Mouse (Mus musculus): ENCODE data around the gene Limk2. TPM values are rescaled to one million over a fixed set of nuclear protein-coding genes. Genes with fewer than 3 reads are reported as not detected.

The Limk2 gene
- polyA plus RNA-seq, 1 experiment from 2014 or later: 92.6 TPM

DNA sequence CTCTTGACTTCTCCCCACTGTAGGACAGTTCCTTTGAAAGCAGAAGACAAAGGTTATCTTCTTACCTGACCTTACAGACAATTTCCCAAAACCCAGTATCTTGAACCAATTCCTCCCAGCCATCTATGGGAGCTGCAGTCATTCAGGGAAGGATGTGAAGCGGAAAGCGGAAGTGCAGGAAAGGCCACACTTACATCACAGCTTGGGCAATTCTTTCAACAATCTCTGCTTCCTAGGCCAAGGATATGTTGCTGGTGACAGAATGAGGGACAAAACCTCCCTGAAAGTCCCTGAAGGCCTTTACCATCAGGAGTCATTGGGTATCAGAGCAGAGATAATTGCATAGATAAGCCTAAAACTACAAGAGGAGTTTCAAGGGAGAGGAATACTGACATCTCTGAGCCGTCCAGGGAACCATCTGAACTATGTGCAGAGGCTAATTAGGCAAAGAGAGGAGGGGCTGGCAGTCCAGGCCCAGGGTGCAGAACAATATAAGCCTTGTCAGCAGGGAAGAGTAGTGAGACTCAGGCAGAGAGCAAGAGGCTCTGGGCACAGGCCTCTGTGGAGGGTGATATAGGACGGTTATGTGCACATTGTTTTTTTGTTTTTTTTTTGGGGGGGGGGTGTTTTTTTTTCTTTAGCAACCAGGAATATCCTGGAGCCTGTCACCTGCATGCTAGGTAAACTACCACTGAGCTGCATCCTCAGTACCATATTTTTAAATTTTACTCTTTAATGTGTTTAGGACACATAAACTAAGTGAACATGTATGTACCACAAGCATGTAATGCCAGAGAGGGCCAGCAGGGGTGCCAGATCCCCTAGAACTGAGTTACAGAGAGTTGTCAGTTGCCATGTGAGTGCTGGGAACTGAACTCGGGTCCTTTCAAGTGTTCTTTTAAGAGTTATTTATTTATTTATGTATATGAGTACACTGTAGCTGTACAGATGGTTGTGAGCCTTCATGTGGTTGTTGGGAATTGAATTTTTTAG lies 26.1 kb downstream of the Limk2 start:
- WGBS: 79% methylated on average over 5 of the region's 5 CpGs
- Histone ChIP-seq H3K27me3 (ENCODE audit: control insufficient read depth, insufficient read depth, low read length) (no peaks in the 10 kb centered on the region), H3K9me3 (replicated peaks; ENCODE audit: control insufficient read depth, low read length) (no peaks in the 10 kb centered on the region), H3K4me1 (ENCODE audit: control insufficient read depth, insufficient read depth, low read length) (peaks cover 3% of the 10 kb centered on the region), H3K36me3 (ENCODE audit: control insufficient read depth, insufficient read depth, low read length) (no peaks in the 10 kb centered on the region), H3K4me2 (ENCODE audit: low read depth, low read length) (no peak overlapping the region), H3K4me3 (replicated peaks; ENCODE audit: low read length) (no peak overlapping the region), H3K27ac (ENCODE audit: low read length) (no peak overlapping the region), H3K9ac (ENCODE audit: low read length) (no peak overlapping the region)
- no peak for ATAC-seq (ENCODE audit: insufficient read depth, low FRiP score)

DNA sequence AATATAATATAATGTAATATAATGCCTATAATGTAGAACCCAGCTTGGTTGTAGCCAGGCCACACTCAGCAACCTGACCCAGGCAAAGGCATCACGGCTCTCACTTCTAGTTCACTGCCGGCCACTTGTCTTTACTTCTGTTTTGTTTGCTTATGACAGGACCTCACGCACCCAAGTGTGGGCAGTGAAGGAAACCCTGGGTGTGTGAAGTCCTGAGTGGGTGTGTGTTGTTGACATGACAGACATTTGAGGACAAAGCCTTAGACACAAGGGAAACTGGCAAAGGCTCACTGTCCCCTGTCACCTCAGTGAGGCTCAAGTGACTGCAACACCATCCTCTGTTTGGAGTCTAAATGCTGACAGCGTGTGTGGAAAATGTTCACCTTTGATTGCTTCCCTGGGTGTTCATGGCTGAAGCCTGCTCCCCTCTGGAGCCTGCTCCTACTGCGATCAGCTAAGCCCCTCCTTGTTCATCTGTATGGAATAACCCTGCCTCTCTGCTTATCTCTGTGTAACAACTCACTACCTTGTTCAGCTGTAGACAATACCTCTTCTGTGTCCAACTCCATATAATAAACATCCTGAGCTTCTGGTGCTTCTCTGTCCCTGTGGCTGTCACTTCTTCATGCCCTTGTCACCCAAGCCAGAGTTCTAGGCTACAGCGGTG lies 27.7 kb downstream of the Limk2 start:
- 66% methylated on average over 6 of the region's 6 CpGs for WGBS
- Histone ChIP-seq H3K4me2 (ENCODE audit: low read depth, low read length) (no peak overlapping the region), H3K27me3 (ENCODE audit: control insufficient read depth, insufficient read depth, low read length) (no peaks in the 10 kb centered on the region), H3K9ac (ENCODE audit: low read length) (no peak overlapping the region), H3K36me3 (ENCODE audit: control insufficient read depth, insufficient read depth, low read length) (no peaks in the 10 kb centered on the region), H3K9me3 (replicated peaks; ENCODE audit: control insufficient read depth, low read length) (no peaks in the 10 kb centered on the region), H3K4me3 (replicated peaks; ENCODE audit: low read length) (no peak overlapping the region), H3K27ac (ENCODE audit: low read length) (no peak overlapping the region), H3K4me1 (ENCODE audit: control insufficient read depth, insufficient read depth, low read length) (no peaks in the 10 kb centered on the region; the same call in none of the 2 replicates)
- ATAC-seq (ENCODE audit: insufficient read depth, low FRiP score): no peak

DNA sequence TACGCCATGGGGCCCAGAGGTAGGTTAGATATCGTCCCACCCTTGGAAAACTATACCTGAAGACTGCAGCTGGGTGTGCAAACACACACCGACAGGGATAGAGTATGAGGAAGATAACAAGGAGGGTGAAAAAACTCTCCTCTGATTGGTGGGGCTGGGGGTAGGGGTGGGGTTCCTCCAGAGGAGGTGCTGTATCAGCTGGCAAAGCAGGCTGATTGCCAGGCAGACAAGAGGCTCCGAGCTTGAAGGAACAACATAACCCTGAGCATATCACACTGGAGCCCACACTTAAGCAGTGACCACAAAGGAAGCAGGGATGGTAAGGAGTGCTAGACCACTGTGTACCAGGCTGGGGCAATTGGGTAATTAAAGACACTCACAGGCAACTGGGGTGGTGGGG lies 29.6 kb downstream of the Limk2 start:
- H3K4me3 ChIP-seq (replicated peaks; ENCODE audit: low read length): no peak overlapping the region
- no peak overlapping the region for H3K27ac ChIP-seq (ENCODE audit: low read length)
- H3K9ac ChIP-seq (ENCODE audit: low read length): no peak overlapping the region
- WGBS: 68% methylated on average over 4 of the region's 4 CpGs
- H3K27me3 ChIP-seq (ENCODE audit: control insufficient read depth, insufficient read depth, low read length): no peaks in the 10 kb centered on the region
- peaks cover 6% of the 10 kb centered on the region for H3K4me1 ChIP-seq (ENCODE audit: control insufficient read depth, insufficient read depth, low read length)
- ATAC-seq (ENCODE audit: insufficient read depth, low FRiP score): peak; percentile 89
- no peaks in the 10 kb centered on the region for H3K9me3 ChIP-seq (replicated peaks; ENCODE audit: control insufficient read depth, low read length)
- no peak overlapping the region for H3K4me2 ChIP-seq (ENCODE audit: low read depth, low read length)
- H3K36me3 ChIP-seq (ENCODE audit: control insufficient read depth, insufficient read depth, low read length): no peaks in the 10 kb centered on the region

DNA sequence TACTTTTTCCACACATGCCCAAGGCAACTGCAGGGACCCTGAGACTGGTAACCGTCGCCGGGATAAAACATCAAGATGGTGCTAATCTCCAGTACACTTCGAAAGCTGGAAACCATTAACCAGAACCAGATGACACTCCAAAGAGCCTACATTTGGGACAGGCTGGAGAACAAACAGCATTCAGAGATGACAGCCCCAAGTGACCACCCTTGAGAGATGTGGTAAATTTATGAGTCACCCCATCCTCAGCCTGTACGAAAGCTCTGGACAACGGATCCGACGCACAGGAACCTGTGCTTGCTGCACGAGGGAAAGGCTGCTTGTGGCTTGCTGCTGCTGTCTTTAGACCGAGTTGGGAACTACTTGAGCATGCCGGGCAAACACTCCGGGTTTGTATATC lies 34.2 kb downstream of the Limk2 start:
- Histone ChIP-seq H3K4me3 (replicated peaks; ENCODE audit: low read length) (no peak overlapping the region), H3K27ac (ENCODE audit: low read length) (peak overlapping the region; percentile 64; the same call in 1 of the 2 replicates), H3K4me2 (ENCODE audit: low read depth, low read length) (peak overlapping the region; percentile 27), H3K9ac (ENCODE audit: low read length) (peak overlapping the region; percentile 2; the same call in 1 of the 2 replicates), H3K36me3 (ENCODE audit: control insufficient read depth, insufficient read depth, low read length) (no peaks in the 10 kb centered on the region), H3K4me1 (ENCODE audit: control insufficient read depth, insufficient read depth, low read length) (peaks cover 36% of the 10 kb centered on the region), H3K9me3 (replicated peaks; ENCODE audit: control insufficient read depth, low read length) (no peaks in the 10 kb centered on the region), H3K27me3 (ENCODE audit: control insufficient read depth, insufficient read depth, low read length) (no peaks in the 10 kb centered on the region)
- 58% methylated on average over 12 of the region's 12 CpGs for WGBS
- ATAC-seq (ENCODE audit: insufficient read depth, low FRiP score): no peak

DNA sequence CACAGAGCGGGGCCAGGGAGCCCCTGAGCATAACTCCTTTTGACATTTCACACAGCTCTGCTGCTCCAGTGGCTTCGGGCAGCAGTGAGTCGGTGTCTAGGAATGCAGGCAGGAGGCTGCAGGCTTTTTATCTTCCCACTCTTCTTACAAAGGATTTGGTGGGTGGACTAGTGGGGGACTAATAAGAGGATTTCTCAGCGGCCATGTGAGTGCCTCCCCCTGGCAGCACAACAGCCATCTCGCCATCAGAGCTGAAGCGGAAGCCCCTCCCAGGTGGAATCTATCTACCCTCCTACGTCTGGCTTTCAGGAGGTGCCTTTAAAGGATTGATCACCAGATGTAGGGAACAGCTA lies 34.7 kb downstream of the Limk2 start:
- Histone ChIP-seq H3K9ac (ENCODE audit: low read length) (peak overlapping the region; percentile 16; the same call in 1 of the 2 replicates), H3K4me2 (ENCODE audit: low read depth, low read length) (peak overlapping the region; percentile 27), H3K4me3 (replicated peaks; ENCODE audit: low read length) (no peak overlapping the region), H3K27ac (ENCODE audit: low read length) (peak overlapping the region; percentile 64), H3K27me3 (ENCODE audit: control insufficient read depth, insufficient read depth, low read length) (no peaks in the 10 kb centered on the region), H3K36me3 (ENCODE audit: control insufficient read depth, insufficient read depth, low read length) (no peaks in the 10 kb centered on the region), H3K9me3 (replicated peaks; ENCODE audit: control insufficient read depth, low read length) (no peaks in the 10 kb centered on the region), H3K4me1 (ENCODE audit: control insufficient read depth, insufficient read depth, low read length) (peaks cover 39% of the 10 kb centered on the region)
- peak; percentile 24; the same call in 1 of the 2 replicates for ATAC-seq (ENCODE audit: insufficient read depth, low FRiP score)
- WGBS: 25% methylated on average over 7 of the region's 7 CpGs

DNA sequence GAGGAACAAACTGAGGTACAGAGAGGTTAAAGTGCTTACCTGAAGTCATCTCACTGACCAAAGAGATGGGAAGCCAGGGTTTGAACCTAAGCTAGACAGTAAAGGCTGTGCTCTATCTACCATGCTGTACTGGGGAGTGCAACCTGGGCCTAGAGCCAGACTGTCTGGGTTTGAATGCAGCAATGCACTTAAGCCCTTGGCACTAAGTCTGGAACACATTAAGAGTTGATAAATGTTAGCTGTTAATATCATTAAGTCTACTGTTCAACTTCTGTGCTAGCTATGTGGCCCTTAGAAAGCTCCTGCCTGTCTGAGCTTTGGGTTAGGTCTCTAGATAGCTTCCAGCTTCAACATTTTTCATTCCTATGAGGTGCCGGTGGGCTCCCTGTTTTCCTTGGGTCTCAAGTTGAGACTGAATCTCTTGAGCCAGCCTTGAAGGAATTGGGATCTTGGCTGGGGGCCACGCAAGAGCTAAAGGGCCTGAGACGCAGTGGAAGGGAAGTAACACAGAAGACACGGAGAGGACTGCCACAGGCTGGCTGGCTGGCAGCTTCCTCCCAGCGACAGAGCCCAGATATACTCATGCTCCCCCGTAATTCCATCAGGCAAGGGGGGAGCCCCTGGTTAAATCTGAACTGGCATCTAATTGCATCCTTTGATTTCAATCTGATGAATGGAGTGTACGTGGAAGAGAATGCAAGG lies 35.2 kb downstream of the Limk2 start:
- Histone ChIP-seq H3K36me3 (ENCODE audit: control insufficient read depth, insufficient read depth, low read length) (no peaks in the 10 kb centered on the region), H3K4me2 (ENCODE audit: low read depth, low read length) (peak overlapping the region; percentile 27), H3K4me3 (replicated peaks; ENCODE audit: low read length) (no peak overlapping the region), H3K9ac (ENCODE audit: low read length) (0 out of 2 replicates have a peak overlapping the region, but pooled peaks have one; percentile 16), H3K9me3 (replicated peaks; ENCODE audit: control insufficient read depth, low read length) (no peaks in the 10 kb centered on the region), H3K4me1 (ENCODE audit: control insufficient read depth, insufficient read depth, low read length) (peaks cover 39% of the 10 kb centered on the region), H3K27me3 (ENCODE audit: control insufficient read depth, insufficient read depth, low read length) (no peaks in the 10 kb centered on the region), H3K27ac (ENCODE audit: low read length) (peak overlapping the region; percentile 64)
- WGBS: 37% methylated on average over 7 of the region's 7 CpGs
- ATAC-seq (ENCODE audit: insufficient read depth, low FRiP score): peak; percentile 1; the same call in 1 of the 2 replicates

DNA sequence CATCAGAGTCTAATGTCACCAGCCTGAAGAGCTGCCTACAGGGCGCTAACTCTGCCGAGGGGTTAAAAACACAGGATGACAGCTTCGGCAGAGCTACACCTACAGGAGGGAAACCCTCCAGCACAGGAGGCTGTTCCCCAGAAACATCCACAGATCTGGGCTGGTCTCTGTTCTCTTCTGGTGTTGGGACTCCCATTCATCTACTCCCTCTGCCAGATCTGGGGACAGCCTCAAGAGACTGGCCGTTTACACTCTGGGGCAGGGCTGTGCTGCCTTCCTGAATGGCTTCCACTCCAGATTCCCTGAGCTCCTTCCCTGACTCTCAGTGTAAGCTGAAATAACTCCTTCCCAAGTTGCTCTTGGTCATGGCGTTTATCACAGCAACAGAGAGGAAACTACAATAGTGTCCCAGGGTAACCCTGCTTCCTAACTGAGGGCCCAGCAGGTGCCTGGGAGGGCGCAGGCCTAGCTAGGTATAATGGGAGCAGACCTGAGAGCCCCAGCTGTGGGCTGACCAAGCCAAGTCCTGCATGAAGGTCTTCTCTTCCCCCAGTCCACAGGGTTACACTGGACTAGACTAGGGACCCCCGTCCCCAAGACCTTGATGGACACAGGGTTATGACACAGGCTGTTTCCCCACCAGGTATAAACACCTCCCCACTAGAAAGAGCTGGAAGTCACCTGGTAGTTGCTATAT lies 37.2 kb downstream of the Limk2 start:
- H3K27ac ChIP-seq (ENCODE audit: low read length): peak overlapping the region; percentile 65
- no peak; the same call in 1 of the 2 replicates for ATAC-seq (ENCODE audit: insufficient read depth, low FRiP score)
- no peaks in the 10 kb centered on the region for H3K9me3 ChIP-seq (replicated peaks; ENCODE audit: control insufficient read depth, low read length)
- peaks cover 43% of the 10 kb centered on the region for H3K4me1 ChIP-seq (ENCODE audit: control insufficient read depth, insufficient read depth, low read length)
- peak overlapping the region; percentile 61 for H3K4me3 ChIP-seq (replicated peaks; ENCODE audit: low read length)
- peak overlapping the region; percentile 77 for H3K9ac ChIP-seq (ENCODE audit: low read length)
- 22% methylated on average over 7 of the region's 7 CpGs for WGBS
- H3K4me2 ChIP-seq (ENCODE audit: low read depth, low read length): peak overlapping the region; percentile 92
- H3K36me3 ChIP-seq (ENCODE audit: control insufficient read depth, insufficient read depth, low read length): no peaks in the 10 kb centered on the region
- H3K27me3 ChIP-seq (ENCODE audit: control insufficient read depth, insufficient read depth, low read length): no peaks in the 10 kb centered on the region

DNA sequence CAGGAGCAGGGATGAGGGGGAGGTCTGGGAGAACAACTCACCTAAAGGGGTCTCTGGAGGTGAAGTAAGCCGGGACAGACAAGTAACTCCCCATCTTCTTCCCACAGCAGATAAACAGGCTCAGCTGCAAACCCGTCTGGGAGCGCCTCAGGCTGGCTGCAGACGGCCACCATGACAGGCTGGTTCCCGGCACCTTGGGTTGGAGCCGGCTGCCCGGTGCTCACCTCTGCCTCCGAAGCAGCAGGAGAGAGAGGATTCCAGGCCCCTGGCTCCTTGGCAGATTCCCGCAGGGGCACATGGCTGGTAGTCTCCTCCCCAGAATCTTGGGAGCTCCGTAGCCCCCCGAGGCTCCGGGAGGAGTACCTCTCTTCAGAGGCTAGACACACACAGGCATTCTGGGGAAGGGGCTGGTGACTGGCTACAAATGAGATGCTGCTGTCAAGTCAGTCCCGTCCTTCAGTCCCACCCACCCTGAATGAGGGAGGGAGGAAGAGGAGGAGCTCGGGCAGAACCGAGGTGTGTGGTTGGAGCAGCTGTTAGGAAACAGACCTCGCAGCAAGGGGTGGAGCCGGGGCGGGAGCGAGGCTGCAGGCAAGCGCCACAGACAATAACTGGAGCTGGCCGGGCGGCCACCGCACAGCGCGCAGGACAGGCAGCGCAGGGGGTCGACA lies 37.9 kb downstream of the Limk2 start:
- WGBS: 4% methylated on average over 27 of the region's 27 CpGs

More for the DNA sequence above, 37.9 kb downstream of the Limk2 start:
- Histone ChIP-seq H3K4me3 (replicated peaks; ENCODE audit: low read length) (peak overlapping the region; percentile 61), H3K9ac (ENCODE audit: low read length) (peak overlapping the region; percentile 77), H3K27me3 (ENCODE audit: control insufficient read depth, insufficient read depth, low read length) (no peaks in the 10 kb centered on the region), H3K4me2 (ENCODE audit: low read depth, low read length) (peak overlapping the region; percentile 92), H3K9me3 (replicated peaks; ENCODE audit: control insufficient read depth, low read length) (no peaks in the 10 kb centered on the region), H3K27ac (ENCODE audit: low read length) (peak overlapping the region; percentile 90), H3K4me1 (ENCODE audit: control insufficient read depth, insufficient read depth, low read length) (peaks cover 43% of the 10 kb centered on the region), H3K36me3 (ENCODE audit: control insufficient read depth, insufficient read depth, low read length) (no peaks in the 10 kb centered on the region)
- peak; percentile 89 for ATAC-seq (ENCODE audit: insufficient read depth, low FRiP score)

Data from stomach, embryonic 16.5 days (tissue).